8 mouse cellular contexts compared by ENCODE assay signal in the genomic region with DNA sequence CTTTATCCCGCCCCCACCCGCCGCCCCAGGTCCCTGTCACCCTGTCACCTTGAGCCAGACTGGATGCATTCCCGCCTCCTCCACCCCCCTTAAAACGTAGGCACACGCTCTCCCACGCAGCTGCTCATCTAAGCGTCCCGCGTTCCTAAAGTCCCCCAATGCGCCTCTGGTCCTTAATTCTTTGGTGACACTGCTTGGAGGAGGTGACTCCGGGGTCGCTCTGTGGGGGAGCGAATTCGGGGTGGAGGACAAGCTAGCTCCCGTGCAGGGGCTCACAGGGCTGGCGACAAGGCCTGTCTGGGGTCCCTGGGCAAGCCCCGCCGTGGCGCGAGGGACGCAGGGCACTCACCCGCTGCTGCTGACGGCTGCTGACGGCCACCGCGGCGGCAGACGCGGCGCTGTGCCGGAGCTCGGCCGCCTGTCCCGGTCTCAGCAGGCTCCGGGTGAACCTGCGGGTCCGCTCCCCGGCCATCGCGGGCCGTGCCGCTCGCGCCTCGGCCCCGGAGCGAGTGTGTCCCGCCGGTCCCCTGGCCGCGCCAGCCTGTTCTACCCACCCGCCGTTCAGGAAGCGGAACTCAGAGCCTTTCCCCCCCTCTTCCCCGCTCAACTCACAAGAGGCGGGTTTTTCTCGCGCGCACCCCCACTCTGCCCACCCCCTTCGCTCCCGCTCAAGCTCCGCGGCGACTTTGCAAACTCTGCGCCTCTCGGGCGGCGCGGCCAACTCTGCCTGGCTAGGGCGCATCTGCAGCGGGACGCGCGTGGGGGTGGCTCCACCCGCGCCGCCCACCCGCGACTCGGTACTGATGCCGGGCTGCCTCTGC. TPM values are rescaled to one million over a fixed set of nuclear protein-coding genes. Genes with fewer than 3 reads are reported as not detected.
DNase-seq lines count a peak whose midpoint lies in the region; ATAC-seq and TF ChIP-seq lines count a peak whose summit lies in the region.

Gene Dock10, minus strand, starts transcription at position 551 of the 821 bp plus-strand sequence.

- no peaks in the 10 kb centered on the region for H3K36me3 ChIP-seq in ES-Bruce4 (ENCODE audit: control insufficient read depth, insufficient read depth, low read length, poor library complexity, severe bottlenecking)
- H3K36me3 ChIP-seq in forebrain, embryonic 14.5 days (ENCODE audit: control insufficient read depth, insufficient read depth, low read length) = no peaks in the 10 kb centered on the region
- H3K36me3 ChIP-seq in hindbrain, embryonic 10.5 days = no peaks in the 10 kb centered on the region

- WGBS in forebrain, embryonic 14.5 days = 1% methylated on average over 81 of the region's 82 CpGs
- WGBS in hindbrain, embryonic 10.5 days = under 1% methylated on average over 82 of the region's 82 CpGs

- peak within 1 kb of the TSS; percentile 46 for H3K9ac ChIP-seq in ES-Bruce4 (ENCODE audit: low read depth, poor library complexity, severe bottlenecking)
- peak within 1 kb of the TSS; percentile 65 for H3K9ac ChIP-seq in forebrain, embryonic 14.5 days (ENCODE audit: low read length)

- DNase-seq in forebrain, embryonic 14.5 days (ENCODE audit: low spot score) = peak; percentile 56
- peak; percentile 67 for DNase-seq in hindbrain, embryonic 10.5 days (ENCODE audit: low spot score)
- peak; percentile 38 for DNase-seq in left cerebral cortex, adult 11 months (ENCODE audit: low spot score)
- peak; percentile 61 to 63 for DNase-seq in lung, postnatal 4 days
- DNase-seq in retina, postnatal 7 days (ENCODE audit: low read depth, low spot score) = peak; percentile 11
- DNase-seq in c-Kit-positive CD71-positive TER-119-positive erythroid progenitor cells, embryonic 14.5 days (ENCODE audit: low spot score) = no peak

- H3K27me3 ChIP-seq in ES-Bruce4 (ENCODE audit: control insufficient read depth, insufficient read depth, low read length, poor library complexity, severe bottlenecking) = peaks cover 17% of the 10 kb centered on the region
- H3K27me3 ChIP-seq in forebrain, embryonic 14.5 days (replicated peaks; ENCODE audit: control insufficient read depth, insufficient read depth, low read length) = peaks cover 12% of the 10 kb centered on the region; the same call in 1 of the 2 replicates
- H3K27me3 ChIP-seq in hindbrain, embryonic 10.5 days (ENCODE audit: insufficient read depth, poor library complexity, severe bottlenecking) = peaks cover 32% of the 10 kb centered on the region

- peak within 1 kb of the TSS; percentile 95 for H3K4me2 ChIP-seq in forebrain, embryonic 14.5 days (ENCODE audit: low read length)

- H3K27ac ChIP-seq in ES-Bruce4 (ENCODE audit: insufficient read depth, low read length) = no peak within 1 kb of the TSS
- peak within 1 kb of the TSS; percentile 84 for H3K27ac ChIP-seq in bone marrow macrophage, adult 2 months (ENCODE audit: insufficient read depth, low read depth, low read length)
- H3K27ac ChIP-seq in forebrain, embryonic 14.5 days (ENCODE audit: low read depth, low read length) = no peak within 1 kb of the TSS
- peak within 1 kb of the TSS; percentile 84 for H3K27ac ChIP-seq in hindbrain, embryonic 10.5 days

- ATAC-seq in forebrain, embryonic 14.5 days = peak; percentile 81

- TF ChIP-seq POLR2A in ES-Bruce4 (IDR thresholded peaks at IDR 0.05; ENCODE audit: insufficient read depth, low read length) = no peak
- no peak for TF ChIP-seq POLR2A in bone marrow macrophage, adult 2 months (IDR thresholded peaks at IDR 0.05; ENCODE audit: borderline replicate concordance, low read depth, low read length)

- no peaks in the 10 kb centered on the region for H3K4me1 ChIP-seq in ES-Bruce4 (ENCODE audit: control insufficient read depth, insufficient read depth, low read length)
- H3K4me1 ChIP-seq in bone marrow macrophage, adult 2 months (ENCODE audit: control insufficient read depth, insufficient read depth, low read length) = peaks cover 29% of the 10 kb centered on the region
- H3K4me1 ChIP-seq in forebrain, embryonic 14.5 days (ENCODE audit: control insufficient read depth, insufficient read depth, low read length) = peaks cover 4% of the 10 kb centered on the region
- peaks cover 22% of the 10 kb centered on the region for H3K4me1 ChIP-seq in hindbrain, embryonic 10.5 days (replicated peaks)

- TF ChIP-seq EP300 in ES-Bruce4 (IDR thresholded peaks at IDR 0.05; ENCODE audit: insufficient read depth, low read depth, low read length) = no peak

- H3K9me3 ChIP-seq in ES-Bruce4 (replicated peaks; ENCODE audit: control insufficient read depth, insufficient read depth, low read length, poor library complexity, severe bottlenecking) = no peaks in the 10 kb centered on the region
- no peaks in the 10 kb centered on the region for H3K9me3 ChIP-seq in forebrain, embryonic 14.5 days (replicated peaks; ENCODE audit: control insufficient read depth, low read length)
- no peaks in the 10 kb centered on the region for H3K9me3 ChIP-seq in hindbrain, embryonic 10.5 days

- no peak for TF ChIP-seq CTCF in ES-Bruce4 (IDR thresholded peaks at IDR 0.05; ENCODE audit: low read depth, low read length)
- TF ChIP-seq CTCF in bone marrow macrophage, adult 2 months (IDR thresholded peaks at IDR 0.05; ENCODE audit: low read depth, low read length) = no peak

- peak within 1 kb of the TSS; percentile 59 for H3K4me3 ChIP-seq in ES-Bruce4 (ENCODE audit: low read depth, low read length)
- peak within 1 kb of the TSS; percentile 82 for H3K4me3 ChIP-seq in bone marrow macrophage, adult 2 months (ENCODE audit: insufficient read depth, low read length)
- peak within 1 kb of the TSS; percentile 54 for H3K4me3 ChIP-seq in forebrain, embryonic 14.5 days (ENCODE audit: low read depth, low read length)
- peak within 1 kb of the TSS; percentile 75 for H3K4me3 ChIP-seq in hindbrain, embryonic 10.5 days

RNA-seq across cellular contexts. Expression of gene Dock10, which starts in this region (rescaled TPM):
- not detected in 2 replicates for polyA plus RNA-seq in ES-Bruce4 (2011; ENCODE audit: insufficient read depth, insufficient read length, low read depth, missing spikeins)
- 68.5 and 83.1 TPM in 2 replicates for polyA plus RNA-seq in bone marrow macrophage, adult 2 months (2012; ENCODE audit: insufficient read depth, insufficient read length, missing spikeins)
- polyA plus RNA-seq in forebrain, embryonic 14.5 days (2014; fragmentation: Nextera tagmentation; extraction: Ambion mirVana) = 1.6 and 1.9 TPM in 2 replicates
- 3.1 and 3.3 TPM in 2 replicates for polyA plus RNA-seq in hindbrain, embryonic 10.5 days (2016; fragmentation: Nextera tagmentation; extraction: Ambion mirVana)

Comparison
In these comparisons a context has a peak if more than half of its experiments do, and no peak if none do; other contexts are left out.
1. RNA of gene Dock10 (polyA plus RNA-seq): 68.5 to 83.1 TPM in bone marrow macrophage, adult 2 months; 3.1 to 3.3 TPM in hindbrain, embryonic 10.5 days, 1.6 to 1.9 TPM in forebrain, embryonic 14.5 days and not detected in ES-Bruce4; every median in the first group is over 10 times any median in the second.
2. H3K27ac ChIP-seq: peak in bone marrow macrophage, adult 2 months (single experiment) and hindbrain, embryonic 10.5 days (single experiment); none in ES-Bruce4 (single experiment) and forebrain, embryonic 14.5 days (single experiment).
3. Peak in every context shown above with its lines, with median percentiles within 50 percentile points of each other: H3K4me3 ChIP-seq.